Mouse (Mus musculus) small intestine, adult 2 months (tissue): ENCODE results near the gene Gm28372.

Experiments
- CTCF ChIP-seq: fragments of 200-500 bp; IDR thresholded peaks from 2 replicates; pipeline ENCODE4 v1.5.1; 2012; ENCODE audit warnings: low read depth, mild to moderate bottlenecking, control low read depth, inconsistent platforms, low read length, moderate library complexity, mixed read lengths; ENCODE audit not compliant: insufficient replicate concordance, insufficient read length; ENCODE audit errors: extremely low read depth
- POLR2A ChIP-seq: fragments of 200-500 bp; IDR thresholded peaks from 2 replicates; pipeline ENCODE4 v1.6.1; 2012; ENCODE audit warnings: low read depth, mild to moderate bottlenecking, control low read depth, inconsistent platforms, low read length, moderate library complexity

DNA sequence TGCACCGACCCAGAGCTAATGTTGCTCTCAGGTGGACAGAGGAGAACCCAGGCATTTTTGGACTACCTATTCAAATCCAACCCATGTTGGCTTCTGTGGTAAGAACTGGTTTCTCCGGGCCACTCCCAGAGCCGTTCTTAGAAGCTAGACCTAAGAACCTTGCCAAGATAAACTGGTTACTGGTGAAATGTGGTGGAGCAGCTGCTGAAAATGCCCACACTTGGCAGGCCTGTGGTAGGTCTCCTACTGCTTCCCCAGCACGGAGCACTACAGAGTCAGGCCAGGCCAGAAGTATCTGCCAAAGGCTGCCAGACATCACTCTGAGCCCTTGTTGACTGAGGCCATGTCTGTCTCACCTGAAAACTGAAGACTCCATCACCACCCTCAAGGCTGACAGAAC lies 30.1 kb upstream of the Gm28372 start:
- no peak for TF ChIP-seq CTCF
- TF ChIP-seq POLR2A, result no peak
